Mouse (Mus musculus) cerebellum, adult 11 months (tissue): Measurements from ENCODE around the gene Shf.

Source experiments
- DNase-seq: peaks from one replicate; pipeline ENCODE4 v3.0.0; 2022

Shf gene

DNA sequence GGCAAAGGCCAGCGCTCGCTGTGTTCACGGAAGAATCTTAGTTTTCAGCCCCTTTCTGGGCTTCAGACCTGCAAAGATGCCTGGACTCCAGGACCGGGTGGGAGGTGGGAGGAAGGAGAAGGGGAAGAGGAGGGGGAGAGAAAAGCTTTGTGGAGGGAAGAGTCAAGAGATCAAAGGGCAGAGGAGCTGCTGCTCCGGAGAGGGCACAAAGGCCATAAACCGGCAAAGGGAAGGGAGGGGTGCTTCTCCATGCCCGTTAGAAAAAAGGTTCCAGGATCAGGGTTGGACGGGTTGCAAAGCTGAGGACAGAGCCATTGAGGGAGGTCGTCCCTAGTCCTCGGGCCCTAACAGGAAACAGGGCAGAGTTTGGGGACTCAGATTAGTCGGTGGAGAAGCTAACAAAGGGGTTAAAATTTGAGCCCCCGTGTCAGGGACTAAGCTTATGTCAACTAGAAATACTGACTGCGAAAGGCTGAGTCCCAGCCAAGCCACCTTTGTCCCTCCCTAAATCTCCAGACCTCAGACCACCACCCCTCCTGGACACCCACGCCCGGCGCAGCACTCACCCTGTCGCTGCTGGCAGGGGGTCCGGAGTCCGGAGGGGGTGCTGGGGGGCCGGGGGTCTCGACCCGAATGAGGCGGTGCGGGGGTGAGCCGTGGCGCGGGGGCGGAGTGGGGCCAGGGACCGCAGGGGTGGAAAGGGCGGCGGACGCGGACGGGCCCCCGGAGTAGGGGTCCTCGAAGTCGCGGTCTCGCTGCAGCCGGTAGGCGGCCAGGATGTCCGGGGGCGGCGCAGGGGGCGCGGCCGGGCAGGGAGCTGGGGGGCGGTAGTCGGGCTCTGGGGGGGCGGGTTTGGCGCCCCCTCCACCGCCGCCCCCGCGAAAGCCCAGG is 636 bp downstream of the Shf start:
- DNase-seq: peak; percentile 63

DNA sequence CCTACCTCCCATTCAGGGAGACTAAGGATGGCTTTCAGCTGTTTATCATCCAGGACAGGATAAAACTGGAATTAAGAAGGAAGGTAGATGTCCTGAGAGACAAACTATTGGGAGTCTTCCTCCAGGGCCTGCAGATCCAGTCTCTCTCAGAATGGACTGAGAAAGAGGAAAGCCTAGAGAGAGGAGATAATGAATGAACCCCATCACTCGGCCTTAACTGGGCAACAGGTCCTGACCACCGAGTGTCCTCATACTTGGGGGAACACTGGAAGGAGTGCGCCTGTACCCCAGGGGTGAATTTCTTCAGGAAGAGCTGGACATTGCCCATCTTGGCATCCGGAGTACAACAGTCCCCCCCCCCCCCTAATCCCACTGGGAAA is 1.3 kb downstream of the Shf start:
- DNase-seq: no peak

DNA sequence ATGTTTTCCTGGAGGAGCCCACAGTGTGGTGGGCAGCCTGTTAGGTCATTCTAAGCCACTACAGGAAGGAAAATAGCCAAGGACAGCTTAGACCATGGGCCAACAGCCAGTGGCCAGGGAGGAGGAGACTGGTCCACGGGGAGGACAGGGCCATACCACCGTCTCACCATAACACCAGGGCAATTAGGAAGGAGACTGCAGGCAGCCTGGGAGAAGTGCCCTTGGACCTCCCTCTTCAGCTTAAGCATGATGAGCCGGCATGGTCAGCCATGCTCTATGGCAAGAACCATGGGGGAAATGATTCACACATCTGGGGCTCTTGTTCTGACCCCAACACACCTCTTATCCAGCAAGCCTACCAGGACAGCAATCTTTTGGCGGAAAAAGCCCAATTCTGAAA is 1.8 kb downstream of the Shf start:
- DNase-seq: peak; percentile 72

DNA sequence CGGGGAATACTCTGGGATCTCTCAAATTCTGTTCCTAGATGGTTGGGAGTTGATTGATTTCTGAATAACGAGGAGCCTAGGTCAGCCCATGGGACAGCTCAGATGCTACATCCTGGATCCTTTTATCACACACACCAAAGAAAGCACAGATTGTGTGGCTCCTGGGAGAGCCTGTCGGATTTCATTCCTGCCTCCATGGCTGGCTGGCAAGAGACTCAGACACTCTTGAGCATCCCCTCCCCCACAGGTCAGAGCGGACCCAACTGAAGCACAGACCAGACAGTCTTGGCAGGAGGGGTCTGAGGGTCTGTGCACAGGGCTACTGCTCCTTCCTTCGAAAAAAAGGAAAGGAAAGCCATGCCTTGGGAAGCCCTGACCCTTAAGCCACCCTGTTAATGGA is 2.3 kb downstream of the Shf start:
- peak; percentile 73 for DNase-seq

DNA sequence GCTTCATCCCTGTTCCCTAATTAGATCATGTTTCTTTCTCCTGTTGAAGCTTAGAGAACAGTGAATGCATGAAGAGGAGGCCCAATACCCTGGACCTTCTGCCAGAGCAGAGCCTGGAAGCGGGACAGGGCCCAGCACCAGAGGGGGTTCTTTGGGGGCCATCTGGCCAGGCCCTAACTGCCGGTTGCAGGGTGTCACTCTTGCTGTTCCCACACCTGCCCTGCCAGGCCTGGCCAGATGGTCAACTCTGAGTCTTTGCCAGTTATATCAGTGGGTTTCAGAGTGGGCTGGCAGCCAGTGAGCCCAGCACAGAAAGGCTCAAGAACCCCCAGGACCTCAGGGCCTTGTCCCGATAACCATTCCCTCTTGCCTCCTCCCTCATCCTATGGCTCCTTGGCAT is 2.9 kb downstream of the Shf start:
- peak; percentile 97 for DNase-seq

DNA sequence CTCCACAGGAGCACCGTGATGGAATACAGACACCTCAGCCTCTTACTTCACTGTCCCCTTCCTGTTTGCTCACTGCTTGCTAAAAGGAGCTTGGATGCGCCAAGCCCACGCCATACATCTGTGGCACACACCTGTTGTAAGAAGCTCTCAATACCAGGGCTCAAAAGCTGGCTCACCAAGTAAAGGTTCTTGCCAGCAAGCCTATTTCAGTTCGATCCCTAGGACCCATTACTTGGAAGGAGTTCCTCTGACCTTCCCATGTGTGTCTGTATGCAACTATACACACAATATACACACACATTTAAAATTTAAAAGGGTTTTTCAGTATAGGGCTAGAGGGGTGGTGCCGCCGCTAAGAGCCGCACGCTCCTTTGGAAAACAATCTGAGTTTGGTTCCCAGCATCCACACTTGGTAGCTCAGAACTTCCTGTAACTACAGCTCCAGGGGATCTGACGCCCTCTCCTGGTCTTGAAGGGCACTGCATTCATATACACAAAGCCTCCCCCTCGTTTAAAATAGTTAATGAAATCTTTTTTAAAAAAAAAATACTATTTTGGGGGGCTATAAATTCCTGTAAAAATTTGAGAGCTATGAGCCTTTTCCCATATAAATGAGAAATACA is 3.6 kb downstream of the Shf start:
- peak; percentile 56 for DNase-seq

DNA sequence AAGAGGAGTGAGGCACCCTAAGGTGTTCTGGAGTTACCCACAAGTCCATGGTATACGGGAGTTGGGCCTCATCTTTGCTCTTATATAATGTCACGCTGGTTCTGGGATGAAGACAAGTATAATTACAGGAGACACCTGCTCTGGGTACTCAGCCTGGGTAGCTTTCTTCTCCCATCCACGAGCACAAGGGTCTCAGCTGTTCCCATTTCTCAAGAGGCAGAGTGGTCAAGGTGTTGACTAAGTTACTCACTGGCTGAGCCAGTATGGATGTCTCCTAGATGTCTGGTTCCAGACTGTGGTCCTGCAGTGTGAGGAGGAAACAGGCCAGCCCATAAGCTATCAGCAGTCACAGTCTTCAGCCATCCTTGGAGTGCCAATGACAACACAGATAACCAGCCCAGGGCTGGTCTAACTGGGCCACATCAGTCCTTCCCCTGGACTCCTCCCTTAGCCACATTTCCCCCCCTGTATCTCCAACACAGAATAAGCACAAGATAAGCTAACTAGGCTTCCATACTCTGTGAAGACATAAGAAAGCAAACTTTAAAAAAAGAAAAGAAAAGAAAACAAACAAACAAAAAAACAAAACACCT is 4.5 kb downstream of the Shf start:
- DNase-seq: no peak

DNA sequence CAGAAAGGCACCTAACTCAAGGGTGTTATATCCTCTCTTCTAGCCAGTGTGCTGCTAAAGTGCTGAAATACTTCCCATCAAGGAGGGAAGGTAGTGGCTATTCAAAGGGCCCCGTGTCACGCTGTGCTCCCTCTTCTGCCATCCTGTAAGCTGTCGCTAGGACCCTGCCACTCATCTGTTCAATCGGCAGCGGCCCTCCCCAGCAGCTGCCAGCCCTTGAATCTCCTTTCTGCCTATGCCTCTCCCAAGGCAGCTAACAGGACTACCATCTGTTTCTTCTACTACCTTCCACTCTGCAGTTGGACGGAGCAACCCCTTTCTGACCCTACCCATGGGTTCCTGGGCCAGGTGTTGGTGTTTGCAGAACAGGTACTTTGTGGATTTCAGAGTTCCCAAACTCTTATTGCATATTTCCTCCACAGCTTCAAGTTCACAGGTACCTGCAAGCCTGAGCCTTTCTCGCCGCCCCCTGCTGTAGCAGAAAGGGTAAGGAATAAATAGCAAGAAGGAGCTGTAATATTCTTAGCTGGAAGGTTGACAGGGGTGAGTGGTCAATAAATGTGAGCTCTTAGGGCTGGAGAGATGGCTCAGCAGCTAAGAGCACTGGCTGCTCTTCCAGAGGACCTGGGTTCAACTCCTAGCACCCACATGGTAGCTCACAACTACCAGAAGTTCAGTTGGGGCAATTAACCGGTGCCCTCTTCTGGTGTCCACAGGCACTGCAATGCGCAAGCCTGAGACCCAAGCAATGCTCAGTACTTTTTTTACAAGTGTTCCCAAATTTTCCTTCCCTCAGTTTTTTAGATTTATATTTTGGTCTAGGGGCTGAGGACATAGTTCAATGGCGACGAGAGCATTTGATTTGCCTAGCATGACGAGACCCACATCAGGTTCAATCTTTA is 6.1 kb downstream of the Shf start:
- DNase-seq: no peak

DNA sequence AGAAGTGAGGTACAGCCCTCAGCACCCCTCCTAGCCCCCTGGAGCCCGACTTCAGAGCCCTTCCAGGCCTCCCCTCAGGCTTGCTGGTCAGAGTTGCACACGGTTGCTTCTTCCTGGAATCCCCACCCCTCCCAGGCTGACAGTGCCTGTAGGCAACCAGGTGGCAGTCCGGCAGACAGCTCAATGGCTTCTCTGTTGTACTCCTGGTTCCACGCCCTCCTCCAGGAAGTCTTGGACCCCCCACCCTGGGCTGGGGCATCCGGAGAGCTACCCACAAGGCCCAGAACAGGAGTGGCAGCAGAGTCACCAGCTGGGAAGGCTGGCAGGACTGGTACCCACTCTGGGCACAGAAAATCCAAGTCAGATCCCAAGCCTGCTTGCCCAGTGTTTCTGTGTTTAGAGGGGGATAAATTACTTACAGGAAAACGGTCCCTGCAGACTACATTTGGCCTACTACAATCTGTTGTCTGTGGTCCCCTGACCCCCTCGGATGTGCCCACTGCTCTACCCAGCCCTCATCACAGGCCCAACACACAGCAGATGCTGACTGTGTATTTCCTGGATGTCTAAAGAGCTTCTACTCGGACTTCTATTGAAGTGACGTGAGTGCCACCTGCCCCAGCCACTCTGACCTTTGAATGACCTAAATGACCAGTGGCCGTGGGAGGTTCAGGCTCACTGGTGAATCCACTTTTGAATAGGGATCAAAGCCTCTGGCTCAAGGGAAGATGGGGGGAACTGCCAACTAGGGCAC is 6.9 kb downstream of the Shf start:
- DNase-seq: peak; percentile 60

DNA sequence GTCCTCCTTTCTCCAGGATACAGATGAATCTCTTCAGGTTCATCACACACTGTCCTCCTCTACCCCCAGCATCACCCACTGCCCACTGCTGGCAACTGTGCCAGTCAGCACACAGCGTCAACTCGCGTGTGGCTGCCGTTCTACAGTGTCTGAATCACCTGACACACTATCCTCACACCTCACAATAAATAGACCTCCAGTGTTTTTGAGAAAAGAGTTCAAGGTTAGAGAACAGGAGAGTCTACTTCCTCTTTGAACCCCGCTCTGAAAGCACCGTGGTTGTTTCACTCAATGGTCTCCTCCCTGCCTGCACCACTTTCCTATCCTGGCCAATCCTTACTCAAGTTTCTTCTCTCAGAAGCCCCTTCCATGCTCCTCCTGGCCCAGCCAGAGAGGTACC is 7.8 kb downstream of the Shf start:
- no peak for DNase-seq

DNA sequence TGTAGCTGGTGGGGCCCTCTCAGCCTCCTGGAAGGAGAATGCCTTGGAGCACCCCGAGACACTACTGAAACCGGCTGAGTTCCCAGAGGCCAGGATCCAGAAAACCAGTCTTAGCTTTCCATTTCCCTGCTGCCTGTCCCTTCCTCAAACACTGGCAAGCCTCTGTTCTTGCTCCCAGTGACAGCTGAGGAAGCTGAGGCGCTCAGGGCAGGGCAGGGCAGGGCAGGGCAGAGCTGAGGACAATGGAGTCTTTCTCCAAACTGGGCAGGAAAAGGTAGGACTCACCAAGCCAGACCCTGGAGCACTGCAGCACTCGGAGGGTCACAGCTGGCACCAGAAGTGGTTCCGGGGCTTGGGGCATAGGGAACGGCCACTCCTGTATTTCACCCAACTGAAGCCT is 8.7 kb downstream of the Shf start:
- DNase-seq: no peak

DNA sequence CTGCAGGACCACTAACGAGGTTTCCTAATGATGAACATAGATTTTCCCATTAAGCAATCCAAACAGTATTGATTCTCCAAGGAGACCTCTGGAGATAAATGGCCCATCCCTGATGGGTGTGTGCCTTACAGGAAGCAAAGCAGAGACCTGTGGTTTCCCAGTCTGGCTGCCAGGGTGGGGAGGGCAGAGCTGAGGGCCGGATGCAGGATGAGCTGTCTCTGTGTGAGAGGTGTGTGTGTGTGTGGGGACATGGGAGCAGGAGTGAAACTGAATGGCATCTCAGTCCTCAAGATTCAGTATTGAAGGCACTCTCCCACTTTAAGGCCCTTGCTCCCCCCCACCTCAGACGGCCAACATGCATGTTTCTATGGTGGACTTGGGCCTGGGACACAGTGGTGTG is 12.8 kb downstream of the Shf start:
- DNase-seq: no peak

DNA sequence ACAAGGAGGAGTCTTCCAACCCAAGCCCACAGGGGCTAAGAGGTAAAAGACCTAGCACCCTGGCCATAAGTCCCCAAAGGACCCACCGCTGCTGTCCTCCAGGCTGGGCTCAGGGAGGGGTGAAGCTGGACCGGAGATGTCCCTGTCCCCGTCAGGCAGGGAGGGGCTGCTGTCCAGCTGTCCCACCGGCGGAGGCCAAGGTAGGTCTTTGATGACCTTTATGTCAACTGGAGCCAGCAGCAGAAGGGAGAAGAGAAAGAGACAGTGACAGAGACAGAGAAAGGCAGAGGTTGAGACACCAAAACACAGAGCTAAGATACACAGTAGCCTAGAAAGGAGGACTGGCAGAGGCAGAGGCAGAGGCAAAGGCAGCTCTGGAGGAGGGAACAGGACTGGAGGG is 13.6 kb downstream of the Shf start:
- no peak for DNase-seq

DNA sequence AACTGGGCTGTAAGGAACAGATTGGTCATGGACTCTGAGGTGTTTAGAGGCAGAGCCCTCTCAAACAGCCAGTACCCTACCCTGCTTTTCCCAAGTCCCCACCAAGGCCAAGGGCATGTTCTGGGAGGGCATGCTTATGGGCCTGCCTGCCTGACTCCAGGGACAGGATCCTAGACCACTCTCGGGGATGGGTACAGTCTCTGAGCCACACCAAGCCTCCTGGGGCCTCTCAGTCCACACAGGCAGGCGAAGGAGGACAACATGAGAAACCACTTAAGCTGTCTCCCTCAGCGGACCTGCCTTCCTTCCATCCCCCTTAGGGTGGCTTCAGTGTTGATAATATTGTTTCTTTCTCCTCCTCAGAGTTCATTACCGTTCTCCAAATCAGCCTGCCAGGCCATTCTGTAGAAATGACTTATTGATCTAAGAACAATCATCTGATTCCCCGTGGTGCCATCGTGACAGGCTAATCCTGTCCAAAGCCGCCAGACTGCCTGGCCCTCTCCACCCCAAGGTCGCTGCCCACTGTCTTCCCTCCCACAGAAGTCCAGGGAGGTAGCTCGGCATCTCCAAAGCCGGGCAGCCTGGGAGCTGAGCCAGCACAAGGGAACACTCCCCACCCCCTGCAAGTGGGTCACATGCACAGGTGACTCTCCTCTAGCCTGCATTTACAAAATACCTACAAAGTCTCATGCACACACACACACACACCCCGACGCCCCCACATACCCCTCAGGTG is 14.6 kb downstream of the Shf start:
- peak; percentile 78 for DNase-seq

DNA sequence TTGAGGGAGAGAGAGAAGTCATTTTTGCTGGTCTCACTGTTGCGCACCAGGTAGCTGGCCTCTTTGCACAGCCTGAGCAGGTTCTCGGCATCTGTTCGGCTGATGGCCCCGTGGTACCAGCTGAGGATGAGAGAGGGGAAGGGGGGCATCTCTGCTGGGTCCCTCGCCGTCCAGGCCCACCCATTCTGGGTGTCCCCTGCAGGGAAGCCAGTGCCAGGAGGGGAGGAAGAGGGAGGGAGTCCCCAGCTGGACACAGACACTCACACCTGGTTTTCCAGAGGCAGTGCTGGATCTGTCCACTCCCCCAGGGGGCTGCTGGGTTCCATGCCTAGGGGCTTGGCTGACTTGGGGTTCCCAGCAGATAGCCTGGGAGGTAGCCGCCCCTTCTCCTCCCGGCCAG is 15.2 kb downstream of the Shf start:
- DNase-seq: peak; percentile 40

DNA sequence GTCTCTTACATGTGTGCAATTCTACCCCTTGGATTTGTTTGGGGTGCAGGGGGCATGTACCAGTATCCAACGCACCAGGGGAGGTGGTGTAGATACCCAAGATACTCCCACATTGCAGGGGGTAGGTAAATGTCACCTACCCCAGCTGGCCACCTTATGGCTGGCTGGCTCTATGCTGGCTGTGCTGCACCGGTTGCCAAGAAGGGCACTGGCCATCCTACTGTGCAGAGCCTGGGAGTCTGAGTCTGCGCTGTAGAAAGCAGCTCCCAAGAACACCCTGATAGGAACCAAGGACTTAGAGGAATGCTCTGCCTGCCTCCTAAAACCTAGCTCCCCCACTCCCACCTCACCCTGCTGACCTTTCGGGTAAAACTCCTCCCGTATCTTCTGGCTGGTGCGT is 16.0 kb downstream of the Shf start:
- peak; percentile 65 for DNase-seq

DNA sequence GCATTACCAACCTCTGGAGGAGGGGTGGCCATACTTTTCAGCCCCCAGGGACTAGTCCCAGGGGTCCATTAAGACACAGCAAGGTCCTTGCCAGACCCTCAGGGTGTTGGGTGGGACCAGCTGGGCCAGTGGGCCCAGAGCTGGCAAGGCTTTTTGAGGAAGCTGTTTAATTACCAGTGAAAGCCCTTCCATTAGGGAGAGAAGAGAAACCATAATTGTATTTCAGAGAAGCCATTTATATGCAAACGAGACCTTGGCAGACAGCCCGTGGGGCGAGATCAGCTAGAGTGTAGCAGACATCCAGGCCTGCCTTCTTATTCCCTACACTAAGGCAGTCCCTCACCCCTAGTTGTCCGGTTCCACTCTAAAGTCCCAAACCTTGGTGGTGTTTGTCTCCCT is 17.0 kb downstream of the Shf start:
- DNase-seq: peak; percentile 45

DNA sequence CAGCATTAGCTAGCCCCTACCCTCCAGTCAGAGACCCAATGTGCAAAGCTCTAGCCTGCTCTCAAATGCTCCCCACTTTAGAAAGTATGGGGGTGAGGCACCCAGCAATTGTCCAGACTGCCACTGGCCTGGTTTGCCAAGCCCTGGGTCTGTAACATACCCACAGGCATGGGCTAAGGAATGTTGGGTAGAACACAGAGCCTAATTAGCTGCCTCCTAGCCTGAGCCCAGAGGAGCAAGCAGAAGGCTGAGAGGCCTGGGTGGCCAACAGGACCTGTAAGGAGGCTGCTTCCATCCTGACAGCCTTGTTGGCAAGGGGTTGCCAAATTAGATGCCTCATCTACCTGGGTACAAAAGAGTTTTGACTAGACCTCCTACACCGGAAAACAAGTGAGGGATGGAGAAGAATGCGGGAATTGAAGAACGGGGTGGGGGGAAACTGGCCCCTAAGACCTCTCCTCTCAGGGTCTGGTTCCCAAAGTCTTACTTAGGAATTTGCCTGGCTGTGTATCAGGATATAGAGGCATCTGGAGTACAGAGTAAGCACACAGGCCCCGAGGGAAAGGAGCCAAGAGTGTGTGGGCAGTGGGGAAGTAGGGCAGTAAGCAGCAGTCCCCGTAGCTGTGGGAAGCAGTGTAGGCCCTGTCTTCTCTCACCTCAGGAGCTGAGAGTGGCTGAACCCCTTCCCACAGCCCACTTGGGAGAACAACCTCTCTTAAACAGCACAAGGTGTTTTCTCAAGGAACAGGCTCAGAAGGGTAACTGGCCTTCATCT is 17.6 kb downstream of the Shf start:
- no peak for DNase-seq

DNA sequence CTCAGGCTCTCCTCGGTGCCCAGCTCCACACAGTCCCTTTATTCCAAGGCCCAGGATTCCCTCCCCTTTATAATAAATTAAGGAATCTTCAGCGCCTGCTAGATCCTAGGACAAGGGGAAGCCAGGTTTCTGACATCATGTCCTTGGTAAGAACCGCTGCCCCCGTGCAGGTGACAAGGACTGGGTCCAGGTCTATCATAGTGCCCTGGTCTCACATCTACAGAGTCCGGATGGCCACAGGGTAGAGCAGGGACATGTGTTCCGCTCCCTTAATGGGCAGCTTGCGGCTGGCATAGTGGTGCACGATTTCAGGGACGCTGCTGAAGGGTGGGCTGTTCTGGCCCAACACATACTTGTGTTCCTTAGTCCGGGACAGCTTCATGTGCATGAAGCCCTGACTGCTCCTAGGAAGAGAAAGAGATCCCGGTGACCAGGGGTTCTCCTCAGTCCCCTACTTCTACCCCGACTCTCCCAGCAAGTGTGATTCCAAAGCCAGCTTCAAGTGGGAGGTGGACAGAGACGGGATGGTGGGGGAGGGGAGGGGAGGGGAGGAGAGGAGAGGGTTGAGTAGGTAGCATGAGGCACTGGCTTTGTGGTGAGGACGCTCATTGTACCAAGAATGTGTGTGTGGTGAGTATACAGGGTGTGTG is 19.7 kb downstream of the Shf start:
- DNase-seq: no peak

DNA sequence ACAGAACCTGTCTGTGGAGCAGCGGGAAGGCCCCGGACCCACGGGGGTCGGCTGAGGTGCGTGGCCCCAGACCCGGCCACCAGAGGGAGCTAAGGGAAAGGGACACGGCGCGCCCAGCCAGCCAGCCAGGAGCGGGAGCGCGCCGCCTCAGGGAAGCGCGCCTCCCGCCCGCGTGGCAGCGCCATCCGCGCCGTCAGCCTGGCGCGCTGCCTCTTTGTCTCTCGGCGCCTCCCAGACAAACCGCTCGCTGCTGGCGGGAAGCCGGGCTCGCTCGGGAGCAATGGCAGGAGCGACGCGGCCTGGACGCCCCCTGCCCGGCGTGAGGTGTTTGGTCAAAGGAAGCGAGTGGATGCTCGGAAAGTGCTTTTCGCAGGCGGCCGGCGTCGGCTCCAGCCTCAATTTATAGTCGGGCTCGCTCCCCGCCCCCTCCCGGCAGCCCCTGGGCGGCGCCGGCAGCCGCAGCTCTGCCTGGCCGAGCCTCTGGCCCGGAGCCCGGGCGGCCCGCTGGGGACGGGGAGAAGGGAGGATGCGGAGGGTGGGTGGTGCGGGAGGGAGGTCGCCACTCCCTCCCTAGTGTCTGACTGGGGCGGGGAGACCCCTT is 20.3 kb downstream of the Shf start:
- DNase-seq: peak; percentile 93
